Mouse (Mus musculus) neural tube, embryonic 11.5 days (tissue): ENCODE measurements around the gene Tsc22d3. TPM values are rescaled to one million over a fixed set of nuclear protein-coding genes. Genes with fewer than 3 reads are reported as not detected.

Experiments
- ATAC-seq: fragments of 200-750 bp; cut with Nextera tagmentation; 2 replicates; pipeline ENCODE4 v1.8.0; 2017; ENCODE audit warnings: moderate number of reproducible peaks, mild to moderate bottlenecking, moderate TSS enrichment, moderate library complexity; ENCODE audit not compliant: insufficient read depth, low FRiP score, low TSS enrichment
- DNase-seq: peaks from one replicate; pipeline ENCODE4 v3.0.0-alpha.2; 2015; ENCODE audit warnings: low spot score
- H3K27ac ChIP-seq: fragments of 300-500 bp; sonication (generic); 2 replicates; pipeline ENCODE4 v1.5.1; 2014; ENCODE audit warnings: low read depth, mild to moderate bottlenecking, low read length
- H3K27me3 ChIP-seq: fragments of 300-500 bp; sonication (generic); 2 replicates; pipeline ENCODE4 v1.6.1; 2014; ENCODE audit warnings: mild to moderate bottlenecking, low read length, mixed read lengths; ENCODE audit not compliant: control insufficient read depth, insufficient read depth
- H3K36me3 ChIP-seq: fragments of 300-500 bp; sonication (generic); 2 replicates; pipeline ENCODE4 v1.6.1; 2014; ENCODE audit warnings: mild to moderate bottlenecking, low read length, moderate library complexity, mixed read lengths; ENCODE audit not compliant: control insufficient read depth, insufficient read depth
- H3K4me1 ChIP-seq: fragments of 300-500 bp; sonication (generic); 2 replicates; pipeline ENCODE4 v1.6.1; 2014; ENCODE audit warnings: low read length, mixed read lengths; ENCODE audit not compliant: control insufficient read depth, insufficient read depth
- H3K4me2 ChIP-seq: fragments of 300-500 bp; sonication (generic); 2 replicates; pipeline ENCODE4 v1.6.1; 2014; ENCODE audit warnings: low read depth, mild to moderate bottlenecking, moderate library complexity
- H3K4me3 ChIP-seq: fragments of 300-500 bp; sonication (generic); 2 replicates; pipeline ENCODE4 v1.5.1; 2014; ENCODE audit warnings: low read depth, low read length
- H3K9ac ChIP-seq: fragments of 300-500 bp; sonication (generic); 2 replicates; pipeline ENCODE4 v1.6.1; 2014; ENCODE audit warnings: mild to moderate bottlenecking, low read length
- H3K9me3 ChIP-seq: fragments of 300-500 bp; sonication (generic); 2 replicates; pipeline ENCODE4 v1.6.1; 2016; ENCODE audit warnings: low read length; ENCODE audit not compliant: control insufficient read depth
- WGBS: fragments of 180-500 bp; shearing (Covaris S2); extraction: QIAGEN DNeasy Blood & Tissue Kit; methylation state at CpG from one replicate; pipeline ENCODE4 v1.1.7; 2014; 5-methylcytosine and 5-hydroxymethylcytosine counted together
- polyA plus RNA-seq: library from polyadenylated mRNA; unstranded; fragments of >200 nt; fragmentation: Nextera tagmentation; extraction: Ambion mirVana; gene quantifications from 2 replicates; pipeline ENCODE4 v1.2.1, GENCODE M21; 2014

Tsc22d3 gene
- polyA plus RNA-seq, 1 experiment from 2014 or later = 153 TPM

- Histone ChIP-seq H3K36me3 (no peaks in the 10 kb centered on the region), H3K27me3 (no peaks in the 10 kb centered on the region), H3K4me1 (no peaks in the 10 kb centered on the region), H3K9ac (no peak overlapping the region), H3K4me2 (no peak overlapping the region), H3K9me3 (no peaks in the 10 kb centered on the region), H3K4me3 (no peak overlapping the region), H3K27ac (no peak overlapping the region)
- 81% methylated on average over 5 of the region's 5 CpGs for WGBS
- ATAC-seq = no peak
- DNase-seq = no peak
Measured at GRCm38 (mm10) chrX:140529074-140529561, 71.3 kb downstream of the Tsc22d3 start.

GRCm38 (mm10) chrX:140527231-140527630, 73.2 kb downstream of the Tsc22d3 start:
- DNase-seq = no peak
- Histone ChIP-seq H3K4me3 (no peak overlapping the region), H3K9me3 (no peaks in the 10 kb centered on the region), H3K27me3 (no peaks in the 10 kb centered on the region), H3K9ac (no peak overlapping the region), H3K4me1 (no peaks in the 10 kb centered on the region), H3K27ac (no peak overlapping the region), H3K4me2 (no peak overlapping the region), H3K36me3 (no peaks in the 10 kb centered on the region)
- 54% methylated on average over 6 of the region's 6 CpGs for WGBS
- no peak for ATAC-seq

- no peaks in the 10 kb centered on the region for H3K9me3 ChIP-seq
- no peaks in the 10 kb centered on the region for H3K4me1 ChIP-seq
- no peak overlapping the region for H3K9ac ChIP-seq
- no peak overlapping the region for H3K27ac ChIP-seq
- ATAC-seq (no peak), DNase-seq (no peak)
- H3K36me3 ChIP-seq = no peaks in the 10 kb centered on the region
- no peaks in the 10 kb centered on the region for H3K27me3 ChIP-seq
- H3K4me2 ChIP-seq = no peak overlapping the region
- H3K4me3 ChIP-seq = no peak overlapping the region
- WGBS = 89% methylated on average over 5 of the region's 5 CpGs
Measured at GRCm38 (mm10) chrX:140526253-140526618, 74.2 kb downstream of the Tsc22d3 start.

GRCm38 (mm10) chrX:140525604-140526252, 74.7 kb downstream of the Tsc22d3 start:
- Histone ChIP-seq H3K9me3 (no peaks in the 10 kb centered on the region), H3K4me2 (no peak overlapping the region), H3K9ac (no peak overlapping the region), H3K27ac (no peak overlapping the region), H3K4me3 (no peak overlapping the region), H3K4me1 (no peaks in the 10 kb centered on the region), H3K36me3 (no peaks in the 10 kb centered on the region), H3K27me3 (no peaks in the 10 kb centered on the region)
- WGBS = 90% methylated on average over 7 of the region's 7 CpGs
- ATAC-seq (no peak), DNase-seq (no peak)

- H3K9me3 ChIP-seq = no peaks in the 10 kb centered on the region
- 94% methylated on average over 5 of the region's 5 CpGs for WGBS
- H3K27ac ChIP-seq = no peak overlapping the region
- no peak overlapping the region for H3K4me2 ChIP-seq
- no peaks in the 10 kb centered on the region; the same call in 1 of the 2 replicates for H3K27me3 ChIP-seq
- no peaks in the 10 kb centered on the region for H3K36me3 ChIP-seq
- DNase-seq (no peak), ATAC-seq (no peak)
- H3K4me3 ChIP-seq = no peak overlapping the region
- H3K4me1 ChIP-seq = no peaks in the 10 kb centered on the region
- H3K9ac ChIP-seq = no peak overlapping the region
Measured at GRCm38 (mm10) chrX:140524231-140524630, 76.2 kb downstream of the Tsc22d3 start.

- no peak for ATAC-seq
- no peaks in the 10 kb centered on the region; the same call in 1 of the 2 replicates for H3K27me3 ChIP-seq
Measured at GRCm38 (mm10) chrX:140522071-140522765, 78.2 kb downstream of the Tsc22d3 start.

GRCm38 (mm10) chrX:140520146-140521102, 80.0 kb downstream of the Tsc22d3 start:
- no peaks in the 10 kb centered on the region for H3K9me3 ChIP-seq
- no peak overlapping the region for H3K9ac ChIP-seq
- no peak overlapping the region for H3K27ac ChIP-seq
- no peaks in the 10 kb centered on the region; the same call in 1 of the 2 replicates for H3K27me3 ChIP-seq
- peak; percentile 77 for DNase-seq
- no peak overlapping the region for H3K4me3 ChIP-seq
- no peaks in the 10 kb centered on the region for H3K4me1 ChIP-seq
- H3K36me3 ChIP-seq = no peaks in the 10 kb centered on the region
- peak overlapping the region; percentile 30 for H3K4me2 ChIP-seq
- WGBS = 20% methylated on average over 25 of the region's 25 CpGs
- peak; percentile 95 for ATAC-seq

More at GRCm38 (mm10) chrX:140522071-140522765, 78.2 kb downstream of the Tsc22d3 start:
- no peak overlapping the region for H3K9ac ChIP-seq
- WGBS = 70% methylated on average over 14 of the region's 14 CpGs
- H3K36me3 ChIP-seq = no peaks in the 10 kb centered on the region
- no peak overlapping the region for H3K4me3 ChIP-seq
- no peaks in the 10 kb centered on the region for H3K9me3 ChIP-seq
- DNase-seq = no peak
- no peaks in the 10 kb centered on the region for H3K4me1 ChIP-seq
- H3K4me2 ChIP-seq = no peak overlapping the region
- no peak overlapping the region for H3K27ac ChIP-seq

GRCm38 (mm10) chrX:140518351-140518750, 82.1 kb downstream of the Tsc22d3 start:
- H3K27ac ChIP-seq = no peak overlapping the region
- no peaks in the 10 kb centered on the region for H3K36me3 ChIP-seq
- WGBS = 86% methylated on average over 8 of the region's 8 CpGs
- H3K9me3 ChIP-seq = no peaks in the 10 kb centered on the region
- no peaks in the 10 kb centered on the region for H3K4me1 ChIP-seq
- ATAC-seq = no peak
- no peak overlapping the region for H3K9ac ChIP-seq
- no peak overlapping the region for H3K4me2 ChIP-seq
- no peak for DNase-seq
- H3K4me3 ChIP-seq = no peak overlapping the region
- H3K27me3 ChIP-seq = no peaks in the 10 kb centered on the region; the same call in 1 of the 2 replicates
